Mouse (Mus musculus) heart, embryonic 16.5 days (tissue): ENCODE measurements at regions not wholly inside any gene's neighbourhood (a gene's known extent, or its start where the extent isn't known, plus 50 kb on each side); places are given as distances from the start of the nearest gene placed in this dataset.

Experiments
- ATAC-seq: fragments of 200-750 bp; cut with Nextera tagmentation; replicated peaks from 2 replicates; pipeline ENCODE4 v1.8.0; 2017; ENCODE audit warnings: moderate number of reproducible peaks; ENCODE audit not compliant: insufficient read depth, low FRiP score; ENCODE audit errors: extremely low read depth
- H3K27ac ChIP-seq: fragments of 300-500 bp; sonication (generic); 2 replicates; pipeline ENCODE4 v1.5.1; 2014; ENCODE audit warnings: mild to moderate bottlenecking, low read length, control low read depth, moderate library complexity
- H3K27me3 ChIP-seq: fragments of 300-500 bp; sonication (generic); 2 replicates; pipeline ENCODE4 v1.6.1; 2014; ENCODE audit warnings: low read length, mixed read lengths; ENCODE audit not compliant: control insufficient read depth, insufficient read depth
- H3K36me3 ChIP-seq: fragments of 300-500 bp; sonication (generic); 2 replicates; pipeline ENCODE4 v1.6.1; 2014; ENCODE audit not compliant: control insufficient read depth, insufficient read depth
- H3K4me1 ChIP-seq: fragments of 300-500 bp; sonication (generic); 2 replicates; pipeline ENCODE4 v1.6.1; 2014; ENCODE audit warnings: low read length, mixed read lengths; ENCODE audit not compliant: control insufficient read depth, insufficient read depth
- H3K4me2 ChIP-seq: fragments of 300-500 bp; sonication (generic); 2 replicates; pipeline ENCODE4 v1.6.1; 2014; ENCODE audit warnings: low read depth, mild to moderate bottlenecking, control low read depth, low read length
- H3K4me3 ChIP-seq: fragments of 300-500 bp; sonication (generic); 2 replicates; pipeline ENCODE4 v1.5.1; 2014; ENCODE audit warnings: mild to moderate bottlenecking, control low read depth, low read length
- H3K9ac ChIP-seq: fragments of 300-500 bp; sonication (generic); 2 replicates; pipeline ENCODE4 v1.6.1; 2014; ENCODE audit warnings: low read length, control low read depth
- H3K9me3 ChIP-seq: fragments of 300-500 bp; sonication (generic); replicated peaks from 2 replicates; pipeline ENCODE4 v1.6.1; 2016; ENCODE audit warnings: low read length; ENCODE audit not compliant: control insufficient read depth
- WGBS: fragments of 180-500 bp; shearing (Covaris S2); extraction: QIAGEN DNeasy Blood & Tissue Kit; methylation state at CpG from one replicate; pipeline ENCODE4 v1.1.7; 2014; 5-methylcytosine and 5-hydroxymethylcytosine counted together

- H3K4me1 ChIP-seq = peaks cover 13% of the 10 kb centered on the region; the same call in 1 of the 2 replicates
- no peak overlapping the region for H3K9ac ChIP-seq
- 68% methylated on average over 4 of the region's 4 CpGs for WGBS
- ATAC-seq = no peak
- H3K27ac ChIP-seq = peak overlapping the region; percentile 20; the same call in 1 of the 2 replicates
- H3K9me3 ChIP-seq = no peaks in the 10 kb centered on the region
- no peaks in the 10 kb centered on the region for H3K36me3 ChIP-seq
- H3K4me2 ChIP-seq = no peak overlapping the region
- no peaks in the 10 kb centered on the region for H3K27me3 ChIP-seq
- H3K4me3 ChIP-seq = no peak overlapping the region
Measured at GRCm38 (mm10) chr1:183793324-183793723, 219.8 kb upstream of the Dusp10 start.

- Histone ChIP-seq H3K9ac (no peak overlapping the region), H3K27me3 (no peaks in the 10 kb centered on the region), H3K27ac (peak overlapping the region; percentile 58; the same call in 1 of the 2 replicates), H3K9me3 (no peaks in the 10 kb centered on the region), H3K4me2 (peak overlapping the region; percentile 6; the same call in 1 of the 2 replicates), H3K4me3 (no peak overlapping the region), H3K4me1 (peaks cover 13% of the 10 kb centered on the region; the same call in 1 of the 2 replicates), H3K36me3 (no peaks in the 10 kb centered on the region)
- 7% methylated on average over 8 of the region's 8 CpGs for WGBS
- peak; percentile 82 for ATAC-seq
Measured at GRCm38 (mm10) chr1:183793913-183794445, 219.1 kb upstream of the Dusp10 start.

- Histone ChIP-seq H3K36me3 (no peaks in the 10 kb centered on the region), H3K4me2 (no peak overlapping the region), H3K9ac (no peak overlapping the region), H3K27ac (no peak overlapping the region), H3K9me3 (no peaks in the 10 kb centered on the region), H3K4me1 (no peaks in the 10 kb centered on the region), H3K27me3 (no peaks in the 10 kb centered on the region), H3K4me3 (no peak overlapping the region)
- ATAC-seq = no peak
- WGBS = 74% methylated on average over 4 of the region's 4 CpGs
Measured at GRCm38 (mm10) chr1:183802351-183802750, 210.8 kb upstream of the Dusp10 start.

- 73% methylated on average over 5 of the region's 5 CpGs for WGBS
- Histone ChIP-seq H3K9me3 (no peaks in the 10 kb centered on the region), H3K4me1 (no peaks in the 10 kb centered on the region), H3K9ac (no peak overlapping the region), H3K27me3 (no peaks in the 10 kb centered on the region), H3K27ac (no peak overlapping the region), H3K4me2 (no peak overlapping the region), H3K36me3 (no peaks in the 10 kb centered on the region), H3K4me3 (no peak overlapping the region)
- ATAC-seq = no peak
Measured at GRCm38 (mm10) chr1:183803357-183803756, 209.7 kb upstream of the Dusp10 start.

GRCm38 (mm10) chr1:183803826-183804225 is 209.3 kb upstream of the Dusp10 start:
- H3K27me3 ChIP-seq = no peaks in the 10 kb centered on the region
- H3K36me3 ChIP-seq = no peaks in the 10 kb centered on the region
- WGBS = 41% methylated on average over 1 of the region's 1 CpGs
- H3K4me3 ChIP-seq = no peak overlapping the region
- no peak for ATAC-seq
- H3K9me3 ChIP-seq = no peaks in the 10 kb centered on the region
- no peaks in the 10 kb centered on the region for H3K4me1 ChIP-seq
- no peak overlapping the region for H3K27ac ChIP-seq
- no peak overlapping the region for H3K9ac ChIP-seq
- H3K4me2 ChIP-seq = no peak overlapping the region

GRCm38 (mm10) chr1:183804295-183804694 is 208.8 kb upstream of the Dusp10 start:
- Histone ChIP-seq H3K9me3 (no peaks in the 10 kb centered on the region), H3K4me3 (no peak overlapping the region), H3K27me3 (no peaks in the 10 kb centered on the region), H3K27ac (no peak overlapping the region), H3K9ac (no peak overlapping the region), H3K36me3 (no peaks in the 10 kb centered on the region), H3K4me1 (no peaks in the 10 kb centered on the region), H3K4me2 (no peak overlapping the region)
- 59% methylated on average over 2 of the region's 2 CpGs for WGBS
- ATAC-seq = no peak

- 67% methylated on average over 8 of the region's 8 CpGs for WGBS
Measured at GRCm38 (mm10) chr1:183806864-183807730, 206.0 kb upstream of the Dusp10 start.

GRCm38 (mm10) chr1:183808168-183808567 is 204.9 kb upstream of the Dusp10 start:
- Histone ChIP-seq H3K27me3 (no peaks in the 10 kb centered on the region), H3K9ac (no peak overlapping the region), H3K27ac (no peak overlapping the region), H3K4me3 (no peak overlapping the region), H3K36me3 (no peaks in the 10 kb centered on the region), H3K4me2 (no peak overlapping the region), H3K9me3 (no peaks in the 10 kb centered on the region), H3K4me1 (no peaks in the 10 kb centered on the region)
- WGBS = 76% methylated on average over 2 of the region's 2 CpGs
- no peak for ATAC-seq

More at GRCm38 (mm10) chr1:183806864-183807730, 206.0 kb upstream of the Dusp10 start:
- H3K27ac ChIP-seq = no peak overlapping the region
- H3K4me1 ChIP-seq = no peaks in the 10 kb centered on the region
- no peak overlapping the region for H3K9ac ChIP-seq
- no peaks in the 10 kb centered on the region for H3K36me3 ChIP-seq
- no peak overlapping the region for H3K4me3 ChIP-seq
- no peak for ATAC-seq
- H3K4me2 ChIP-seq = no peak overlapping the region
- no peaks in the 10 kb centered on the region for H3K9me3 ChIP-seq
- H3K27me3 ChIP-seq = no peaks in the 10 kb centered on the region

GRCm38 (mm10) chr1:183820555-183820954 is 192.5 kb upstream of the Dusp10 start:
- Histone ChIP-seq H3K4me3 (no peak overlapping the region), H3K27ac (no peak overlapping the region), H3K36me3 (no peaks in the 10 kb centered on the region), H3K9ac (no peak overlapping the region), H3K4me1 (no peaks in the 10 kb centered on the region), H3K9me3 (no peaks in the 10 kb centered on the region), H3K27me3 (no peaks in the 10 kb centered on the region), H3K4me2 (no peak overlapping the region)
- ATAC-seq = no peak
- WGBS = 30% methylated on average over 5 of the region's 5 CpGs
